Mouse (Mus musculus): ENCODE results near the gene Gm11127.
"Not testable (repeated sequence)": the region's sequence is repeated elsewhere in the genome, so short reads cannot be mapped to it uniquely, and the experiment has no call there.

GRCm38 (mm10) chr17:36030703-36031582 is 27.2 kb downstream of the Gm11127 start:
- not testable (repeated sequence) for TF ChIP-seq CTCF, EP300 (IDR thresholded peaks at IDR 0.05)

All from lung, postnatal 0 days (tissue).